Mouse (Mus musculus): ENCODE data around the gene Map3k5. TPM values are rescaled to one million over a fixed set of nuclear protein-coding genes. Genes with fewer than 3 reads are reported as not detected.

Map3k5 gene
- 69.1 TPM for total RNA-seq (2023)

GRCm38 (mm10) chr10:19934384-19935294, at the start of gene Map3k5:
Gene Map3k5 (plus strand): TSS chr10:19934472.

GRCm38 (mm10) chr10:19907246-19907804, 26.9 kb upstream of the Map3k5 start, which contains the start of gene Pex7:
Gene Pex7 (minus strand): TSS chr10:19907689.

GRCm38 (mm10) chr10:20148130-20148772, 214.0 kb downstream of the Map3k5 start, which contains the start of gene Map7:
Gene Map7 (plus strand): TSS chr10:20148471.

Other genes starting within 250 kb of the Map3k5 start
- 0.35 TPM for gene Il20ra, start 221.9 kb upstream of the Map3k5 start, total RNA-seq (2023)
- gene Slc35d3, start 83.0 kb upstream of the Map3k5 start, total RNA-seq (2023), result 0.35 TPM
- gene Pex7, start 26.8 kb upstream of the Map3k5 start, total RNA-seq (2023), result 13.3 TPM
- 7.6 TPM for gene Map7, start 214.0 kb downstream of the Map3k5 start, total RNA-seq (2023)